Comparison of ENCODE assay signal across 8 mouse cellular contexts in the genomic region with DNA sequence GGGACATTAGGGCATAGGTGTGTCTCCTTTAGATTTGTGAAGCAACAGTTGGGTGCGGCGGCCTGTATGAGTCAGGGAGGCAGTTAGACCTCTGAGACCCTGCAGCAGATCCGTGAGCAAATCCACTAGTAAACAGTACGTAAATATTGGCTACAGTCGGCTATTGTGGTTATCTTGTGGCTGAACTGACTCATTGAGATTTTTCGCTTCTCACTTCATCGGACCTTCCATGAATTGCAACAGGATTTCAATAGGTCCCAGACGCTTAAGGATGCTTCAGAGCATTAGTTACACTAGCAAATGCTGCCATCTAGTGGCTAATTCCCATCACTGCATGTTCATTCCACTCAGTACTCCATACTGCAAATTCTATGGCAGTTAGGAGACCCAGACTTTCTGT.
DNase-seq lines count a peak whose midpoint lies in the region; ATAC-seq and TF ChIP-seq lines count a peak whose summit lies in the region.

No protein-coding gene starts in this region.

- no peaks in the 10 kb centered on the region for H3K9me3 ChIP-seq in limb, embryonic 10.5 days (replicated peaks)
- H3K9me3 ChIP-seq in midbrain, postnatal 0 days (ENCODE audit: low read length) = no peaks in the 10 kb centered on the region
- no peaks in the 10 kb centered on the region for H3K9me3 ChIP-seq in stomach, embryonic 16.5 days (replicated peaks; ENCODE audit: control insufficient read depth, low read length)

- H3K4me2 ChIP-seq in midbrain, postnatal 0 days (ENCODE audit: low read depth, low read length, poor library complexity, severe bottlenecking) = no peak overlapping the region
- no peak overlapping the region for H3K4me2 ChIP-seq in stomach, embryonic 16.5 days (ENCODE audit: low read depth, low read length)

- WGBS in limb, embryonic 10.5 days = 44% methylated on average over 8 of the region's 8 CpGs
- WGBS in midbrain, postnatal 0 days = 33% methylated on average over 8 of the region's 8 CpGs
- WGBS in stomach, embryonic 16.5 days = 28% methylated on average over 8 of the region's 8 CpGs

- no peaks in the 10 kb centered on the region for H3K36me3 ChIP-seq in limb, embryonic 10.5 days
- H3K36me3 ChIP-seq in midbrain, postnatal 0 days (ENCODE audit: insufficient read depth, low read length) = no peaks in the 10 kb centered on the region
- no peaks in the 10 kb centered on the region for H3K36me3 ChIP-seq in stomach, embryonic 16.5 days (ENCODE audit: control insufficient read depth, insufficient read depth, low read length)

- peak; percentile 77 for DNase-seq in 416B (ENCODE audit: low read depth)
- DNase-seq in adrenal gland, adult (ENCODE audit: inconsistent age in 2 of 2, low spot score in 1 of 2) = peak; percentile 37 to 86
- peak; percentile 86 for DNase-seq in embryo, embryonic 11 days
- peak; percentile 14 for DNase-seq in gastrocnemius, postnatal 25 days
- peak; percentile 31 to 60 for DNase-seq in kidney, adult 8-10 months
- DNase-seq in limb, embryonic 10.5 days (ENCODE audit: low spot score) = peak; percentile 66
- DNase-seq in midbrain, postnatal 0 days (ENCODE audit: low spot score) = peak; percentile 91

- no peak overlapping the region for H3K9ac ChIP-seq in midbrain, postnatal 0 days (replicated peaks; ENCODE audit: low read length, poor library complexity, severe bottlenecking)
- H3K9ac ChIP-seq in stomach, embryonic 16.5 days (ENCODE audit: low read length) = peak overlapping the region; percentile 46; the same call in 1 of the 2 replicates

- H3K4me3 ChIP-seq in limb, embryonic 10.5 days = no peak overlapping the region
- H3K4me3 ChIP-seq in midbrain, postnatal 0 days (ENCODE audit: low read depth, low read length) = no peak overlapping the region
- H3K4me3 ChIP-seq in stomach, embryonic 16.5 days (replicated peaks; ENCODE audit: low read length) = no peak overlapping the region

- peaks cover 3% of the 10 kb centered on the region; the same call in 1 of the 2 replicates for H3K4me1 ChIP-seq in limb, embryonic 10.5 days
- no peaks in the 10 kb centered on the region for H3K4me1 ChIP-seq in midbrain, postnatal 0 days (ENCODE audit: insufficient read depth, low read length)
- no peaks in the 10 kb centered on the region for H3K4me1 ChIP-seq in stomach, embryonic 16.5 days (ENCODE audit: control insufficient read depth, insufficient read depth, low read length)

- H3K27ac ChIP-seq in limb, embryonic 10.5 days = no peak overlapping the region
- H3K27ac ChIP-seq in midbrain, postnatal 0 days (ENCODE audit: low read depth, low read length) = no peak overlapping the region
- H3K27ac ChIP-seq in stomach, embryonic 16.5 days (ENCODE audit: low read length) = no peak overlapping the region

- peak; percentile 87 for ATAC-seq in midbrain, postnatal 0 days (ENCODE audit: low FRiP score)
- ATAC-seq in stomach, embryonic 16.5 days (ENCODE audit: insufficient read depth, low FRiP score) = peak; percentile 88

- peak; percentile 96 for TF ChIP-seq CTCF in midbrain, postnatal 0 days (IDR thresholded peaks at IDR 0.05)

- H3K27me3 ChIP-seq in limb, embryonic 10.5 days (ENCODE audit: low read depth, poor library complexity, severe bottlenecking) = no peaks in the 10 kb centered on the region
- no peaks in the 10 kb centered on the region for H3K27me3 ChIP-seq in midbrain, postnatal 0 days (ENCODE audit: insufficient read depth, low read length)
- no peaks in the 10 kb centered on the region for H3K27me3 ChIP-seq in stomach, embryonic 16.5 days (ENCODE audit: control insufficient read depth, insufficient read depth, low read length)

Comparison
In these comparisons a context has a peak if more than half of its experiments do, and no peak if none do; other contexts are left out.
1. DNase-seq: peak in every context shown above with its lines; median percentile 91 in midbrain, postnatal 0 days; 86 in embryo, embryonic 11 days; 77 in 416B; 66 in limb, embryonic 10.5 days; 62 in adrenal gland, adult; 46 in kidney, adult 8-10 months; 14 in gastrocnemius, postnatal 25 days.